Mouse (Mus musculus): ENCODE data around the gene Ankrd2.

The Ankrd2 gene

DNA sequence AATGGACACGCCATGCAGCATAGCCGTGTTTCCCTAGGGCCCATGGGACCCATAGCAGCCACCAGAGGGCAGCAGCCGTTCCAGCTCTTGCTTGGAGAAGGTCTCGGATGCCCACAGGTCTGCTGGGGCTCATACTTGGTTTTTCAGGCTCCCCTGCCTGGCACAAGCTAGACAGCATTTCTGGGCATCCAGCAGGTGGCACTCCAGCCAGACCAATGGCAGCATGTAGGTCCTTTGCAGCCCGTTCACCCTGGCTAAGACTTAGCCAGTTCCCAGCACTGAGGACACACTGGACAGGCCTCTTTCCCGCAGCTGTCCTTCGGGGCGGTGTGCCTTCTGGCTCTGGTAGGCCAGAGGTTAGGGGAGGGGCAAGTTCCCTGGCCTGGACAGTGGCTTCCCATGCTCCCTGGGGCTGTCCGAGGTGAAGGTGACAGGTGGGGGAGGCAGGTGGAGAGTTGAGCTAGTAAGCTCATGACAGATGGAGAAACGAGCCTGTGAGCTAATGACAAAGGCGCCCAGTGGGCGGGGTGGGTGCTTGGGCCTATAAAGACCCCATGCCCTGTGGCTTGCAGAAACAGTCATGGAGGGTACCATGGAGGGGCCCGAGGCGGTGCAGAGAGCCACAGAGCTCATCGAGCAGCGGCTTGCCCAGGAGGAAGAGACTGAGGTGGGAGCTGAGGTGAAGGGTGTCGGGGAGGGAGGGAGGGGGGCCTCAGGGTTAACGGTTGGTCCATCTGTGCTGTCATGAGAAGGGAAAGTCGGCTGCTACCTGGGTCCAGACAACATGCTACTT is at the start of gene Ankrd2:
Gene Ankrd2, plus strand, starts transcription at position 545 of the 793 bp plus-strand sequence.
- DNase-seq (ENCODE audit: low spot score in 2 of 2): peak; percentile 85

DNA sequence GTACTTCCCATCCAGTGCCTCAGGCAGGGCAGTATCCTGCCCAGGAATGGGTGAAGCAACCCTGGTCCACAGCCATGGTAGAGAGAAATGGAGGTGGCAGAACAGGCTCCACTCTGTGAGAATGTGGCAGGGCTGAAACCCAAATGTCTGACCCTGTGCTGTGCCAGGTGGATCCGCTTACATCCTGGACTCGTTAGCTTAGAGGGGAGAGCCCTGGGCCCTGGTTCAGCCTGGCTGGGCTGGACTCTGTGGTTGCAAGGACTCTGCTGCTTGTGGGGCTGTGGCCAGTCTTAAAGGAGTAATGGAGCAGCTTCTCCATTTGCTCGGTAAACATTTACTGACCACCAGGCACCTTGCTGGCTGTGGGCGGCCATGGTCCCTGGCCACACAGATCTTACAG is 48.6 kb upstream of the Ankrd2 start:
- DNase-seq (ENCODE audit: low spot score in 2 of 2): no peak

DNA sequence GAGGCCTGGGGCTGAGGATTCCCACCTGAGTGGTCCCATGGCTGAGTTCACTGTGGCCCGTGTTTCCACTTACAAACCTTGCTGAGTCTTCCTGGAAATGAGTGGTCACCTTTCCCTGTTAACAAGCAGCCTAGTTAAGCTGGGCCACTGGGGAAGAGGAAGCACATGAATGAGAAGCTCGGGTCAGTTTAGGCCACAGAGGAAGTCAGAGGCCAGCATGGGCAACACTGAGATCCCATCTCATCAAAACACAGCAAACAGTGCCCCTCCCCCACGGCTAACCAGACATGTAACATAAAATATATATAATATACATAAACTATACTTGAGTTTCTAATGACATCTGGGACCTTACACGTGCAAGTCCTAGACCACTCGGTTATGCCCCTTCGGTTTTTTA is 46.0 kb upstream of the Ankrd2 start:
- DNase-seq (ENCODE audit: low spot score in 2 of 2): peak in 1 of 2 experiments; percentile 52

DNA sequence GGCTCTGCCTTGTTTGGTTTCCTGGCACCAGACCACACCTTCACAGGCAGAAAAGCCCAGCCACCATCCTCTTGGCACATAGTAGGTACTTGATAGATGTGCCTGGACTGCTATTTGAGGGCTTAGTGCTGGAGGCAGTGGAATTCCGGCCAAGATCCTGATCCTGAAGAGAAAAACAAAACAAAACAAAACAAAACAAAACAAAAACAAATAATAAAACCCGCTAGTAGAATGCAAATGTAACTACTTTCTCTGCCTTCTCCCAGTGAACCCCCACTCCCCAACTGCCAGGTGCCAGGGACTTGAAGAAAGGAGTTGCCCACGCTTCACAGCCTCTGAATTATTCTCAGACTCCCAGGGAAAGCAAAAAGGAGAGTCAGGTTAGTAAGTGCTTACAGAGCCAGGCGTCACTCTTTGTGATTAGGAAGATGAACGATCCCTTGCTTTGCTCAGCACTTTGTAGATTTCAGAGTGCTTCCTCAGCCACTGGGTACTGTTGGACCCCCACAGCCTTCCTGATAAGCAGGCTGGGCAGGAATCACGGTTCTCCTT is 43.8 kb upstream of the Ankrd2 start:
- DNase-seq (ENCODE audit: low spot score in 2 of 2): no peak

DNA sequence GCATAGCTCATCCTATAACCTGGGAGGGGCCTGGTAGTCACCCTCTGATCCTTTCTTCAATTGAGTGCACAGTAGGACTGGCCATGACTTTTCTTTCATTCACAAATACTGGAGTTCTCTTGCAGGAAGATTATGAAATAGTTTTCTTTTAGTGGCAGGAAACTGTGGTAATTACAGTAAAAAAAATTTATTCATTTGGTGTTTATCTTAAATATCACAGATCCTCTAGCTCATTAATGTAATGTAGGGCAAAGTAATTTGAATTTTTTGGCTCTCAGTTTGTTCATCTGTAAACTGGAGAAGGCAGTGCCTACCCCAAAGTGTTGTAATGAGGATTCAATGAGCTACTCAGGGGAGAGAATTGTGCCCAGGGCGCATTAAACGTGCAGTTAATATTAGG is 42.8 kb upstream of the Ankrd2 start:
- no peak for DNase-seq (ENCODE audit: low spot score in 2 of 2)

DNA sequence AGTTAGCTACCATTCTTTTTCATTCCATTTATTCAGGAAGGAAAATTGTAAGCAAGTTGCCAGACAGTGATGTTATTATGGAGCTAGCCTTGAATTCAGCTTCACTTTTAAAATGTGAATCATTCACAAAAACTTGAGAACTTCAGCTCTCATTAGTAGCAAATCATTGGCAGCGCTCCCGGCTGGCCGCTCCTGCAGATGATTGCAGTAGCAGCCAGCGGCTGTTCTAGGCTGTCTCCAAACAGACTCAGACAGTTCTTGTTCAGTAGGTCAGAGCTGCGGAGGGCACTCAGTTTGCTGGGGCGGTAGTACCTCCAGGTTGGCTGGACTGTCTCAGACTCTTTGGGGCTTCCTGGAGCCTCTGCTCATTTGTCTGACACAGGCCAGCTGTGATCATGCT is 42.3 kb upstream of the Ankrd2 start:
- DNase-seq (ENCODE audit: low spot score in 2 of 2): peak; percentile 58 to 80

DNA sequence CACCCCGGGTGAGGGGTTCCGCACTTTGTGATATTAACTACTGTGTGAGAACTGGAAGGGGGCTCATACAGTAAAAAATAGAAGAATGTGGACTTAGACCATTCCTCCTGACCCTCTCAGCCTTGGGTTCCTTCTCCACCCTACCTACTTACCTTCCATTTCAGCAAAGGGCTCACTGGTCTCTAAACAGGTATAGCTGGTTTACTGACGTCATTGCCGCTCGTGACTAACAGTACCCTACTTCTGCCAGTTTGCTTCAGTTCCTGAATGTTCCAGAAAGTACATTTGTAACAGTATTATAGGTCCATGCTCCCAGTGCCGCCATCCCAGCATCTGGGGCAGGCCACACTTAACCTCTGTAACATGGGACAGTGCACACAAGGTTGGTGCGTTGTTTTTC is 41.8 kb upstream of the Ankrd2 start:
- no peak for DNase-seq (ENCODE audit: low spot score in 2 of 2)

DNA sequence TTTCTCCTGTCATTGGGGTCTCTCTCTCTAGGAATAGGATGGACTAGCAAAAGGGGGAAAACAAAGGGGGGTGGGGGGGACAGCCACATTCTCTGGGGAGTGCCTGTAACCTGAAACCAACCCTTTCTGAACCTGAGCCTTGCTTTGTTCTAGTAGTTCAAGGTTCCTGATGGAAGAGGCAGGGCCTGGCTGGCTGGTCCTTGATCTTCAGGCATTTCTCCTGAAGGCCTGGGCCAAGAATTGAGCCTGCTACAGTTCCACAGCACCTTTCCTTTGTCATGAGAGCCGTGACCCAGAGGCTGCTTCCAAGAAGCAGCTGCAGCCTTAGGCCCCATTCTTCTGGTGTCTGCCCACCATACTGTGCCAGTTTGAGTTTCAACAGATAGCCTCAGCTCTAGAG is 40.3 kb upstream of the Ankrd2 start:
- no peak for DNase-seq (ENCODE audit: low spot score in 2 of 2)

DNA sequence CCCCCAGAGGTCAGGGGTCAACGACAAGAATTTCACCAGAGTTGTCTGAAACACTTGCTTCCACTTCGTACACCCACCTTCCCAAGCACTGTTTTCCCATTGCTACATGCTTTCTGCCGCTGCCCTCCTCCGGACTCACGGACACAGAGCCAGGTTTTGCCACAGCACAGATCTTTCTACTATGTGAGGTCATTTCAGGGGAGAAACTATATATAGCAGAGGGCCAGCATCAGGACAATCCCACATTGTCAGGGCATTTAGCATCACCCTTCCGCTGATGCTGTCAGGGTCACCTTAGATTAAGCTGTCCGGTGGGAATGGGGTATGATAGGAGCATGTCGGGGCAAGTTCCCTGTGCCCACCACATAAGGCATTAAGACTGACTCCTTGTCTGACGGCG is 38.7 kb upstream of the Ankrd2 start:
- no peak for DNase-seq (ENCODE audit: low spot score in 2 of 2)

DNA sequence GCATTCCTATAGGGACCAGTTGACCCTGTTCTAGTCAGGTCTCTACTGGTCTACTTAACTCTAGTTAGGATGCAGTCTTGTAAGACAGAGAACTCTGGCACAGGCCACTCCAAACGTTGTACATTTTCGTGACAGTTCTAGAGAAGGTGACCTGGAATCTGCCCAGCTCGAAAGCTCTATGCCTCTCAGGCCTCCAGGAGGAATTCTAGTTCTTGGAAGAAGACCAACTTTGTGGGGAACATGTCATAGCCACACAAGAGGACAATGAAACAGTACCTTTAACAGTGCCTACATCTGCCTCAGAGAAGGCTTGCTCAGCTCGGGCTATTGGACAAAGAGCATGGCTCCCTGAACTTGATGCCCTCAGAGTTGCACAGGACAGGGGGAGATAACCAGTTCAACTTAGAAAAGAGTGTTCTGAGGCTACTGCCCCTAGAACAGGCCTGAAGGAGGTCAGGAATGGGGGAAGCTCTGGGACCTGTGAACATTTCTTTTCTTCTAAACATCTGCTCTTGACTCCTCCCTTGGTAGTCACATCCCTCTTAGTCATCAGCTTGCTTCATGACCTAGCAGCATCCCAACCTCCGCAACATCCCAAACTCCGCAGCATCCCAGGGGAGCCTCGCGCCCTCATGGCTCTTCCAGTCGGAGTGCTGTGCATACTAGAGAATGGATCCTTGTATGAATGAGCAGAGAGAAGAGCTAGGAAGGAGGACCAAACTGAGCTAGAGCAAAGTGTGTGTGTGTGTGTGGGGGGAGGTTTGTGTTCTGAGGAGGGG is 36.8 kb upstream of the Ankrd2 start:
- DNase-seq (ENCODE audit: low spot score in 2 of 2): no peak

DNA sequence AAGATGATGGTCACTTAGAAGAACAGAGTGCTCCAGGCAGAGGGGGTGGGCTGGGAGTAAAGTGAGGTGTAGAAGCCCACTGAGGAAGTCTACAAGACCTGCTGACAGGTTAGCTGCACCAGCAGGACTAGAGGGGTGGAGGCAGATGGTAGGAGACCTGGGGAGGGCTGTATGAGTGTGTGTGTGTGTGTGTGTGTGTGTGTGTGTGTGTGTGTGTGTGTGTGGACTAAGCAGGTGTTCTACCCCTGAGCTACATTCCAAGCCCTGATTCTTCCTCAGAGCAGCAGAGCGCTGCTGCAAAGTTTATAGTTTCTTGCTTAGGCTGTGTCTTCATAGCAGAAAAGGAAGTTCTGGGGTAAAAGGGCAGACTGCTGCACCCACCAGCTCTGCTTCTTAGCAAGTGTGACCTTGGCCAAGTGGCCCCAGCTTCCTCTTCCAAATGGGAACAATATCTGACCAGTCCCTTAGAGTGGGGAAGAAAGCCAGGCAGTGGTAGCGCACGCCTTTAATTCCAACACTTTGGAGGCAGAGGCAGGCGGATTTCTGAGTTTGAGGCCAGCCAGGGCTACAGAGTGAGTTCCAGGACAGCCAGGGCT is 36.0 kb upstream of the Ankrd2 start:
- no peak for DNase-seq (ENCODE audit: low spot score in 2 of 2)

DNA sequence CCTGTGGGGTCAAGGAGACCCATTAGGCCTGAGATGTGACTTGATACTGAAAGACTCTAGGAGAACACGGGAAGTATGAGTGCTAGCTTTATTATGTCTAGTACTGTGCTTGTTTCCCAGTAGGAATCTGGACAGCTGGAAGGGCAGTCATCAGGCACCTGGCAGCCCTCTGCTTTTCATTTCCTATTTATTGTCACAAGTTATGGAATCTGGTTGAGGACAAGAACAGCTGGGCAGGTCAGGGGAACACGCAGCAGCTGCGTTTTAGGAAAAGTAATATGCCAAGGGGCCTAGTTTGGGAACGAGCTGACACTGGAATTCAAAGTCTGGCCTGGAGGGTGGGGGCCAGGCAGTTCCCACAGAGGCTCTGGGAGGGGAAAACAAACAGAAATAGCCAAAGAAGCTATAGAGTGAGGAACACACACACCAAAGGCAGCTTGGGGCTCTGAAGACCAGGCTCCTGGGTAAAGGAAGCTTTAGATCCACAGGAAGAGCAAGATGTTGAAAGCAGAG is 35.3 kb upstream of the Ankrd2 start:
- peak in 1 of 2 experiments; percentile 61 for DNase-seq (ENCODE audit: low spot score in 2 of 2)

DNA sequence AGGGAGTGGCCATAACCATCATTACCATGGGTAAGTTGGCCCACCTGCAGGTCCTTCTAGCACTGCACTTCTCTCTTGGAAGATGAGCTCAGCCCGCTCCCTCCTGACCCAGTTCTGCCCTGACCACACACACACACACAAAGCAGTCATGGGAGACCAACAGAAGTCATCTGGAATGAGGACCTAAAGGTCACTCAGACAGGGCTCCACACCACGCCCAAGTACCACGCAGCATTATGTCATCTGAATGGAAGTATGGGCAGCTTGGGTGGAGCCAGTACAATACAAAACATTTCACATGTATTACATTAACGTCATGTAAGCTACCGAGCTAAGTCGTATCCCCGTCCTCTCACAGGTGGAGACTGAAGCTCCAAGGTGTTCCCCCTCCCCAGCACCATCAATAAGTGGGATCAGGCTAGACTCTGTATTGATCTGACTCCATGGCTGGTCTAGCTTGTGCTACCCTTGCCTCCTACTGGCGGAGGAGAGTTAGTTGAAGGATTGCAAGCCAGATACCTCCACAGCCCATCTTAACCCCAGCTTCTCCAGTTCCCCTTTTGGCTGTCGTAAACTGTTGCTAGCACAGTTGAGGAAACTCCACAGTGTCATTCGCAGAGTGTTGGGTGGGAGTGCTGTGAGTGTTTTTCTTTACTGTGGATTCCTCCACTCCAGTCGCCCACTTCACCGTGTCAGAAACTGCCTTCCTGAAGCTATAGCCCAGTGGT is 34.4 kb upstream of the Ankrd2 start:
- DNase-seq (ENCODE audit: low spot score in 2 of 2): no peak

DNA sequence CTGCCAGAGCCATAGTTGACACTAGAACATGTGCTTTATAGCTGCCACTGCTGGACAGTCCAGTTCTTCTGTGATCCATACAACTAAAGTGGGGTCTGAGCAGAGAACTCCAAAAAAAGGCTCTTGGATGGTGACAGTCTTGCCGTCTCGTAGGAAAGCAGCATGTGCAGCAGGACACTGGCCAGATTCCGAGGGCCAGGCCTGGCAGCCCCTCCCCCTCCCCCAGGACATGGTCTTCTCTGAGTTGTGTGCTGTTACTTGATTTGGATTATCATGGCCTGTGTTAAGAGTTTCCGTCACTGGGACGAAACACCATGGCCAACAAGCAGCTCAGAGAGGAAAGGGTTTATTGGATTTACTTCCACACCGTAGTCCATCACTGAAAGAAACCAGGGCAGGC is 31.5 kb upstream of the Ankrd2 start:
- DNase-seq (ENCODE audit: low spot score in 2 of 2): no peak

DNA sequence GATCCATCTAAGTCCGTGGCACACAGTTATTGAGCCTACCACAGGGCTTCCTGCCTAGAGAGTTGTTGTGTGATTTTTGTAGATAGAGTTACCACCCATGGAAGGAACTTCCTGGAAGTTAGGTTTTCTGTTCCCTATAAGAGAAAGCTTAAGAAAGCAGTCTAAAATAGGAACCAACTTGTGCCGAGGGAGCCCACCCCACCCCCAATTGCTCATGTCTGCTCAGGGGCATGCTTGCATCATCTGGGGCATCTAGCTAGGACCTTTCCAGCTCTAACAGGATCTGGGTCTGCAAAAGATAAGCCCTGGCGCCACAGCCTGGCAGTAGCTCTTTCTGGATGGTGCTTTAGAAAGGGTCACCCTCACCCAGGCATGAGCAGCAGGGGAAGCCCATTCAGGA is 30.2 kb upstream of the Ankrd2 start:
- peak; percentile 49 to 66 for DNase-seq (ENCODE audit: low spot score in 2 of 2)

DNA sequence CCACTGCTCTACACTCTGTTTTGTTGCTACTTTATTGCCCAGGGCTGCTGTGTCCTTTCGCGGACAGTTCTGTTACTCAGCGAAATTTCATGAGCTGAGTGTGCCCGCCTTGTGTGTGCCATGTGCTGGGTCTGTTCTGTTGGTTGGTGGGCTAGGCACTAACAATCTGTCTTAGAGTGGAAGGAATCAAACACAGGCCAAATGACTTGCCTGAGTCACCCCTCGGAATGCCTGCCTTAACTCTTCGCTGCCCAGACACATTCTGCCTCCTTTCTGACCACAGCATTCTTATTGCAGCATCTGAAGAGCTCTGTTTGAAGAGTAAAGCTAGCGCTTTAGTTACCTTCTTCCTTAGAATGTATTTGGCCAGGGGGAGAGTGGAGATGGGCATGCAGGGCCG is 29.2 kb upstream of the Ankrd2 start:
- DNase-seq (ENCODE audit: low spot score in 2 of 2): no peak

DNA sequence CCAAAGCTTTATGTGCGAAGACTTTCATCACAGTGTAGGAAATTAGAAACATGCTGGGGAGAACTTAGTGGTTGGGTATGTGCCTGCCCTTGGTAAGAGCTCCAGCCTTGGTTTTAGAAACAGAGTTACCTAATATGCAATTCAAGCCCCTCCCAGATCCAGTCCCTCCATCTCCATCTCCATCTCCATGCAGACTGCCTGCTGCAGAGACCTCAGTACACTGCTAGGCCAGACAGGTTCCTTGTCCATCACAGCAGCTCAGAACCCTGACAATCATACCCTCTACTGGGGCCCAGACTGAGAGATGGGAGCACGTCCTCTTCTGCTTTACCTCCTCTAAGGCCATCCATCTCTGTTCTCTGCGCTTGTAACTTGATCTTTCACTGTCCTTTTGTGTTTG is 27.2 kb upstream of the Ankrd2 start:
- DNase-seq (ENCODE audit: low spot score in 2 of 2): no peak

DNA sequence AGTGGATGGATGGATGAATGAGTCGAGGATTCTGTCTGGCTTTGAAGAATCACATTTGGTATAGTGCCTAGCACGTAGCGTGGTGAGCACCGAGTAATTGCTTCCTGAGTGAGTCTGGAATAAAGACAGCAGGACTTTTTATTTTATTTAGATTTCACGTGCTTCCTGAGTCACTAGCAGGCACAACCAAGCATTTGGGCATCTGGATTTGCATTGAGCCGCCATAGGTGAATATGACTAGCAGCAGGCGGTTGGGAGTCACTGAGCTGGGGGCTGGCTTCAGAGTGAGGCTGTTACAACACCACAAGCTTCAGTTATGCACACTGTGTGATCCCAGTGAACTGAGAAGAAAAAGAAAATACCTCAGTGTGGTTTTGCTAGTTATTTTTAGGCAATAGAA is 26.7 kb upstream of the Ankrd2 start:
- DNase-seq (ENCODE audit: low spot score in 2 of 2): no peak

DNA sequence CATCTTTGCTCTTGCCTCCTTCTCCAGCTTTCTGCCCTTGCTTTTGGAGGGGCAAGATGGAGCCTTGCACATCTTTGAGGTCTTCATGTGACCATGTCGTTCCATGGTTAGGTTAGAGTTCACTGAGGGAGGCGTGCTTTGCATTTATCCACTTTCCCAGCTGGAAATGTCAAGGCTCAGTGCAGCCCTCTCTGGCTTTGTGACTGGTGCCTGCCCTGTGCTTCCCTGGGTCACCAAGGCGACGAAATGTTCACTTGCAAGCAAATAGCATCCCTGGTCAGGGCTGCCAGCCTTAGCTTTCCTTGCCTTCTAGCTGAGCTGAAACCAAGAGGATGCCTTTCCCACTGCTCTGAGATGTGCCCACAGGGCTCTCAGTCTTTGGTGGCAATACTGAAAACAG is 25.4 kb upstream of the Ankrd2 start:
- no peak for DNase-seq (ENCODE audit: low spot score in 2 of 2)

DNA sequence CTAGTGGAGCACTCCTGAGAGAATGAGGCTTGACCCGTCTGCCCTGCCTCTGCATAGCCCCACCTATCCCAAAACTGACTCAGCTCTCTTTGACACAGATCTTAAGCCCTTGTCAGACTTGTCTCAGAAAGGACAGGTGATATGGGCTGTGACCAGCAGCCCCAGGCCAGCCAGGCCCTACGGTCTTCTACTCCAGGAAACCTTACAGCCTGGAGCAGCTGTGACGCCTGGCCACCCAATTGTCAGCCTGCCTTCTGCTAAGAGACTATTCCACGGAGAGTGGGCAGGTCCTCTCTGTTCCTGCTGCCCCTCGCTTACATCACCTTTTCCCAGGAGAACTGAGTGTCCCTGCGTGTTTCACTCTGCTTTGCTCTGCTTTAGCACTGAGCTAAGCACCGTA is 24.7 kb upstream of the Ankrd2 start:
- no peak for DNase-seq (ENCODE audit: low spot score in 2 of 2)

DNA sequence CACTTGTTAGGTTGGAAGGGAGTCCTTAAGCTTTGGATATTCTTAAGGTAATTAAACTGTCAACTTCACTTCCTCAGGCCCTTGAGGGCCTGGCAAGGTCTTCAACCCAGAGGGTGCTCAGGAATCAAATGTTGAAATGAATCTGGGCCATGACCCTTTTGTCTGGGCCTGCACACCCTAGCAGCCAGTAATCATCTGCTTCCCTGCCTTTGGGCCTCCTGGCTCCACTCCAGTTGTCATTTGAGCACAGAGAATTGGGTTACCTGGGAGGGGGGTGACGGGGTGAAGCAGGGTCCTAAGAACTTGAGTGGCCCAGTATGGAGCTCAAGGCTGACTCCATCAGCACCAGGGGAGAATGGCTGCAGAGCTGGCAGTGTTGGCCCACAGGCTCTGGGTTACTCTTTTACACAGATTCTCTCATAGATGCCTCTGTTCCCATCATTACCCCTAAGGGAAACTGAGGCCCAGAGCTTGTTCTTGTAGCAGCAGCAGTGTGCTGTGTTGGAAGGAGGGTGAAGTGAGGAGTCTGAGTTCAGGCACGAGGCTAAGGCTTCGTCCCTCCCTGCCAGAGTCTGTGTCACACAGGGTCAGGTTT is 21.5 kb upstream of the Ankrd2 start:
- DNase-seq (ENCODE audit: low spot score in 2 of 2): no peak
